Mouse (Mus musculus): ENCODE measurements around the gene Ccdc157. TPM values are rescaled to one million over a fixed set of nuclear protein-coding genes. Genes with fewer than 3 reads are reported as not detected.

Ccdc157 gene
- polyA plus RNA-seq, 1 experiment, result 9.6 TPM

GRCm38 (mm10) chr11:4093459-4094377 is 66.4 kb downstream of the Ccdc157 start:
- Histone ChIP-seq H3K4me3 (ENCODE audit: insufficient read depth, low read depth, low read length) (peak overlapping the region; percentile 62; the same call in 1 of the 2 replicates), H3K27ac (ENCODE audit: insufficient read depth, low read depth, low read length) (no peak overlapping the region), H3K27me3 (replicated peaks; ENCODE audit: control insufficient read depth, insufficient read depth, low read length) (no peaks in the 10 kb centered on the region), H3K4me1 (ENCODE audit: control insufficient read depth, insufficient read depth, low read length) (peaks cover 10% of the 10 kb centered on the region), H3K36me3 (ENCODE audit: control insufficient read depth, insufficient read depth, low read length) (peaks cover 3% of the 10 kb centered on the region; the same call in 1 of the 2 replicates)
- peak; percentile 53 for DNase-seq
- TF ChIP-seq CTCF (conservative IDR thresholded peaks at IDR 0.05; ENCODE audit: insufficient read depth, insufficient read length, low read depth, low read length) (no peak), POLR2A (IDR thresholded peaks at IDR 0.05; ENCODE audit: low read depth, low read length) (no peak)
- 73% methylated on average over 18 of the region's 18 CpGs for WGBS

Other genes with a start within 250 kb of the Ccdc157 start
- gene Slc35e4, start 245.6 kb downstream of the Ccdc157 start, polyA plus RNA-seq (2012; rRNA removed), result 8.1 and 10.6 TPM in 2 replicates
- 2,179 and 2,584 TPM in 2 replicates for gene Tcn2, start 228.1 kb downstream of the Ccdc157 start, polyA plus RNA-seq (2012; rRNA removed)
- gene Pes1, start 196.3 kb downstream of the Ccdc157 start, polyA plus RNA-seq (2012; rRNA removed), result 33.3 and 33.8 TPM in 2 replicates
- 0.34 and 0.73 TPM in 2 replicates for gene 4930556J24Rik, start 183.5 kb downstream of the Ccdc157 start, polyA plus RNA-seq (2012; rRNA removed)
- gene Gal3st1, start 176.7 kb downstream of the Ccdc157 start, polyA plus RNA-seq (2012; rRNA removed), result 71.7 and 91.3 TPM in 2 replicates
- 0.36 and 0.39 TPM in 2 replicates for gene Sec14l4, start 128.8 kb downstream of the Ccdc157 start, polyA plus RNA-seq (2012; rRNA removed)
- 8.8 and 11.7 TPM in 2 replicates for gene Sec14l3, start 95.5 kb downstream of the Ccdc157 start, polyA plus RNA-seq (2012; rRNA removed)
- 30.1 and 31.2 TPM in 2 replicates for gene Mtfp1, start 64.8 kb downstream of the Ccdc157 start, polyA plus RNA-seq (2012; rRNA removed)
- 1.5 and 1.8 TPM in 2 replicates for gene Sec14l2, start 36.9 kb downstream of the Ccdc157 start, polyA plus RNA-seq (2012; rRNA removed)
- 25.2 and 26.7 TPM in 2 replicates for gene Rnf215, start 25.1 kb downstream of the Ccdc157 start, polyA plus RNA-seq (2012; rRNA removed)
- gene Sf3a1, start 57 bp upstream of the Ccdc157 start, polyA plus RNA-seq (2012; rRNA removed), result 21.0 and 21.1 TPM in 2 replicates
- 91.4 and 115 TPM in 2 replicates for gene Tbc1d10a, start 26.5 kb upstream of the Ccdc157 start, polyA plus RNA-seq (2012; rRNA removed)
- gene Castor1, start 57.9 kb upstream of the Ccdc157 start, polyA plus RNA-seq (2012; rRNA removed), result 15.8 and 16.3 TPM in 2 replicates
- gene Osm, start 76.1 kb upstream of the Ccdc157 start, polyA plus RNA-seq (2012; rRNA removed), result 0.07 and 0.20 TPM in 2 replicates
- 0.56 and 0.67 TPM in 2 replicates for gene Lif, start 97.3 kb upstream of the Ccdc157 start, polyA plus RNA-seq (2012; rRNA removed)

Measured in kidney, adult 2 months (tissue).